Mouse (Mus musculus): Measurements from ENCODE around the gene Gm12248. TPM values are rescaled to one million over a fixed set of nuclear protein-coding genes. Genes with fewer than 3 reads are reported as not detected.

The Gm12248 gene
- polyA plus RNA-seq (2011; ENCODE audit: insufficient read depth, insufficient read length, low read depth, missing spikeins) = not detected in 2 replicates

GRCm38 (mm10) chr11:58093021-58093528, at the start of gene Gm12248:
Gene Gm12248 (minus strand): TSS chr11:58093134.
- no peaks in the 10 kb centered on the region for H3K36me3 ChIP-seq (ENCODE audit: control insufficient read depth, insufficient read depth, low read length, poor library complexity, severe bottlenecking)
- H3K4me1 ChIP-seq (ENCODE audit: control insufficient read depth, insufficient read depth, low read length) = no peaks in the 10 kb centered on the region
- peak within 1 kb of the TSS; percentile 6; the same call in 1 of the 2 replicates for H3K4me3 ChIP-seq (ENCODE audit: low read depth, low read length)
- H3K9ac ChIP-seq (ENCODE audit: low read depth, poor library complexity, severe bottlenecking) = no peak within 1 kb of the TSS
- H3K27ac ChIP-seq (ENCODE audit: insufficient read depth, low read length) = no peak within 1 kb of the TSS
- H3K27me3 ChIP-seq (ENCODE audit: control insufficient read depth, insufficient read depth, low read length, poor library complexity, severe bottlenecking) = no peaks in the 10 kb centered on the region
- TF ChIP-seq CTCF (IDR thresholded peaks at IDR 0.05; ENCODE audit: low read depth, low read length) (no peak), POLR2A (IDR thresholded peaks at IDR 0.05; ENCODE audit: insufficient read depth, low read length) (no peak), EP300 (IDR thresholded peaks at IDR 0.05; ENCODE audit: insufficient read depth, low read depth, low read length) (no peak)
- no peaks in the 10 kb centered on the region for H3K9me3 ChIP-seq (replicated peaks; ENCODE audit: control insufficient read depth, insufficient read depth, low read length, poor library complexity, severe bottlenecking)

GRCm38 (mm10) chr11:58139466-58139865, 46.5 kb upstream of the Gm12248 start:
- peaks cover 86% of the 10 kb centered on the region for H3K36me3 ChIP-seq (ENCODE audit: control insufficient read depth, insufficient read depth, low read length, poor library complexity, severe bottlenecking)
- H3K27ac ChIP-seq (ENCODE audit: insufficient read depth, low read length) = no peak overlapping the region
- H3K4me1 ChIP-seq (ENCODE audit: control insufficient read depth, insufficient read depth, low read length) = peaks cover 5% of the 10 kb centered on the region
- no peak overlapping the region for H3K4me3 ChIP-seq (ENCODE audit: low read depth, low read length)
- TF ChIP-seq POLR2A (IDR thresholded peaks at IDR 0.05; ENCODE audit: insufficient read depth, low read length) (no peak), EP300 (IDR thresholded peaks at IDR 0.05; ENCODE audit: insufficient read depth, low read depth, low read length) (no peak), CTCF (IDR thresholded peaks at IDR 0.05; ENCODE audit: low read depth, low read length) (no peak)
- H3K9me3 ChIP-seq (replicated peaks; ENCODE audit: control insufficient read depth, insufficient read depth, low read length, poor library complexity, severe bottlenecking) = no peaks in the 10 kb centered on the region
- H3K9ac ChIP-seq (ENCODE audit: low read depth, poor library complexity, severe bottlenecking) = no peak overlapping the region
- no peaks in the 10 kb centered on the region for H3K27me3 ChIP-seq (ENCODE audit: control insufficient read depth, insufficient read depth, low read length, poor library complexity, severe bottlenecking)

- Histone ChIP-seq H3K27ac (ENCODE audit: insufficient read depth, low read length) (no peak overlapping the region), H3K4me1 (ENCODE audit: control insufficient read depth, insufficient read depth, low read length) (peaks cover 5% of the 10 kb centered on the region), H3K4me3 (ENCODE audit: low read depth, low read length) (no peak overlapping the region), H3K9me3 (replicated peaks; ENCODE audit: control insufficient read depth, insufficient read depth, low read length, poor library complexity, severe bottlenecking) (no peaks in the 10 kb centered on the region), H3K36me3 (ENCODE audit: control insufficient read depth, insufficient read depth, low read length, poor library complexity, severe bottlenecking) (peaks cover 86% of the 10 kb centered on the region), H3K9ac (ENCODE audit: low read depth, poor library complexity, severe bottlenecking) (no peak overlapping the region), H3K27me3 (ENCODE audit: control insufficient read depth, insufficient read depth, low read length, poor library complexity, severe bottlenecking) (no peaks in the 10 kb centered on the region)
- TF ChIP-seq CTCF (IDR thresholded peaks at IDR 0.05; ENCODE audit: low read depth, low read length) = no peak
- no peak for TF ChIP-seq POLR2A (IDR thresholded peaks at IDR 0.05; ENCODE audit: insufficient read depth, low read length)
- TF ChIP-seq EP300 (IDR thresholded peaks at IDR 0.05; ENCODE audit: insufficient read depth, low read depth, low read length) = no peak
These were observed 45.9 kb upstream of the Gm12248 start for GRCm38 (mm10) chr11:58138821-58139220.

- no peaks in the 10 kb centered on the region for H3K27me3 ChIP-seq (ENCODE audit: control insufficient read depth, insufficient read depth, low read length, poor library complexity, severe bottlenecking)
- H3K27ac ChIP-seq (ENCODE audit: insufficient read depth, low read length) = no peak overlapping the region
- TF ChIP-seq POLR2A (IDR thresholded peaks at IDR 0.05; ENCODE audit: insufficient read depth, low read length) = no peak
- no peak for TF ChIP-seq CTCF (IDR thresholded peaks at IDR 0.05; ENCODE audit: low read depth, low read length)
- TF ChIP-seq EP300 (IDR thresholded peaks at IDR 0.05; ENCODE audit: insufficient read depth, low read depth, low read length) = no peak
- H3K36me3 ChIP-seq (ENCODE audit: control insufficient read depth, insufficient read depth, low read length, poor library complexity, severe bottlenecking) = peaks cover 93% of the 10 kb centered on the region
- H3K4me1 ChIP-seq (ENCODE audit: control insufficient read depth, insufficient read depth, low read length) = peaks cover 5% of the 10 kb centered on the region
- no peaks in the 10 kb centered on the region for H3K9me3 ChIP-seq (replicated peaks; ENCODE audit: control insufficient read depth, insufficient read depth, low read length, poor library complexity, severe bottlenecking)
- no peak overlapping the region for H3K4me3 ChIP-seq (ENCODE audit: low read depth, low read length)
- H3K9ac ChIP-seq (ENCODE audit: low read depth, poor library complexity, severe bottlenecking) = no peak overlapping the region
These were observed 43.7 kb upstream of the Gm12248 start for GRCm38 (mm10) chr11:58136677-58137076.

- Histone ChIP-seq H3K9me3 (replicated peaks; ENCODE audit: control insufficient read depth, insufficient read depth, low read length, poor library complexity, severe bottlenecking) (no peaks in the 10 kb centered on the region), H3K27ac (ENCODE audit: insufficient read depth, low read length) (no peak overlapping the region), H3K4me1 (ENCODE audit: control insufficient read depth, insufficient read depth, low read length) (peaks cover 5% of the 10 kb centered on the region), H3K36me3 (ENCODE audit: control insufficient read depth, insufficient read depth, low read length, poor library complexity, severe bottlenecking) (peaks cover 94% of the 10 kb centered on the region), H3K4me3 (ENCODE audit: low read depth, low read length) (no peak overlapping the region), H3K27me3 (ENCODE audit: control insufficient read depth, insufficient read depth, low read length, poor library complexity, severe bottlenecking) (no peaks in the 10 kb centered on the region), H3K9ac (ENCODE audit: low read depth, poor library complexity, severe bottlenecking) (no peak overlapping the region)
- TF ChIP-seq EP300 (IDR thresholded peaks at IDR 0.05; ENCODE audit: insufficient read depth, low read depth, low read length) = no peak
- no peak for TF ChIP-seq CTCF (IDR thresholded peaks at IDR 0.05; ENCODE audit: low read depth, low read length)
- no peak for TF ChIP-seq POLR2A (IDR thresholded peaks at IDR 0.05; ENCODE audit: insufficient read depth, low read length)
These were observed 42.4 kb upstream of the Gm12248 start for GRCm38 (mm10) chr11:58135296-58135695.

GRCm38 (mm10) chr11:58134869-58135268, 41.9 kb upstream of the Gm12248 start:
- TF ChIP-seq EP300 (IDR thresholded peaks at IDR 0.05; ENCODE audit: insufficient read depth, low read depth, low read length) = no peak
- TF ChIP-seq CTCF (IDR thresholded peaks at IDR 0.05; ENCODE audit: low read depth, low read length) = no peak
- TF ChIP-seq POLR2A (IDR thresholded peaks at IDR 0.05; ENCODE audit: insufficient read depth, low read length) = no peak
- Histone ChIP-seq H3K9me3 (replicated peaks; ENCODE audit: control insufficient read depth, insufficient read depth, low read length, poor library complexity, severe bottlenecking) (no peaks in the 10 kb centered on the region), H3K9ac (ENCODE audit: low read depth, poor library complexity, severe bottlenecking) (no peak overlapping the region), H3K36me3 (ENCODE audit: control insufficient read depth, insufficient read depth, low read length, poor library complexity, severe bottlenecking) (peaks cover 96% of the 10 kb centered on the region), H3K4me3 (ENCODE audit: low read depth, low read length) (no peak overlapping the region), H3K4me1 (ENCODE audit: control insufficient read depth, insufficient read depth, low read length) (peaks cover 5% of the 10 kb centered on the region), H3K27ac (ENCODE audit: insufficient read depth, low read length) (no peak overlapping the region), H3K27me3 (ENCODE audit: control insufficient read depth, insufficient read depth, low read length, poor library complexity, severe bottlenecking) (no peaks in the 10 kb centered on the region)

Measured in ES-Bruce4 (cell line).